Mouse (Mus musculus) embryonic facial prominence, embryonic 15.5 days (tissue): Measurements from ENCODE around the gene Jph2. TPM values are rescaled to one million over a fixed set of nuclear protein-coding genes. Genes with fewer than 3 reads are reported as not detected.

Experiments used
- ATAC-seq: fragments of 200-750 bp; cut with Nextera tagmentation; 2 replicates; pipeline ENCODE4 v1.8.0; 2017; ENCODE audit warnings: low read depth, moderate TSS enrichment; ENCODE audit not compliant: insufficient number of reproducible peaks, low FRiP score, low TSS enrichment
- H3K27ac ChIP-seq: fragments of 300-500 bp; sonication (generic); replicated peaks from 2 replicates; pipeline ENCODE4 v1.5.1; 2015; ENCODE audit warnings: mild to moderate bottlenecking, inconsistent platforms
- H3K27me3 ChIP-seq: fragments of 300-500 bp; sonication (generic); 2 replicates; pipeline ENCODE4 v1.6.1; 2015; ENCODE audit warnings: inconsistent platforms
- H3K36me3 ChIP-seq: fragments of 300-500 bp; sonication (generic); 2 replicates; pipeline ENCODE4 v1.6.1; 2015; ENCODE audit warnings: mild to moderate bottlenecking, inconsistent platforms
- H3K4me1 ChIP-seq: fragments of 300-500 bp; sonication (generic); 2 replicates; pipeline ENCODE4 v1.6.1; 2015; ENCODE audit warnings: inconsistent platforms
- H3K4me2 ChIP-seq: fragments of 300-500 bp; sonication (generic); replicated peaks from 2 replicates; pipeline ENCODE4 v1.6.1; 2015; ENCODE audit warnings: mild to moderate bottlenecking, inconsistent platforms
- H3K4me3 ChIP-seq: fragments of 300-500 bp; sonication (generic); replicated peaks from 2 replicates; pipeline ENCODE4 v1.5.1; 2015; ENCODE audit warnings: mild to moderate bottlenecking, inconsistent platforms
- H3K9ac ChIP-seq: fragments of 300-500 bp; sonication (generic); 2 replicates; pipeline ENCODE4 v1.6.1; 2015; ENCODE audit warnings: inconsistent platforms
- H3K9me3 ChIP-seq: fragments of 300-500 bp; sonication (generic); replicated peaks from 2 replicates; pipeline ENCODE4 v1.6.1; 2016; ENCODE audit warnings: inconsistent platforms
- WGBS: fragments of 180-500 bp; shearing (Covaris S2); methylation state at CpG from one replicate; pipeline ENCODE4 v1.1.7; 2015; 5-methylcytosine and 5-hydroxymethylcytosine counted together
- polyA plus RNA-seq: library from polyadenylated mRNA; unstranded; fragments of >200 nt; fragmentation: Nextera tagmentation; extraction: Ambion mirVana; gene quantifications from 2 replicates; pipeline ENCODE4 v1.2.1, GENCODE M21; 2015

The Jph2 gene
- polyA plus RNA-seq, 1 experiment from 2014 or later, result 3.7 TPM

DNA sequence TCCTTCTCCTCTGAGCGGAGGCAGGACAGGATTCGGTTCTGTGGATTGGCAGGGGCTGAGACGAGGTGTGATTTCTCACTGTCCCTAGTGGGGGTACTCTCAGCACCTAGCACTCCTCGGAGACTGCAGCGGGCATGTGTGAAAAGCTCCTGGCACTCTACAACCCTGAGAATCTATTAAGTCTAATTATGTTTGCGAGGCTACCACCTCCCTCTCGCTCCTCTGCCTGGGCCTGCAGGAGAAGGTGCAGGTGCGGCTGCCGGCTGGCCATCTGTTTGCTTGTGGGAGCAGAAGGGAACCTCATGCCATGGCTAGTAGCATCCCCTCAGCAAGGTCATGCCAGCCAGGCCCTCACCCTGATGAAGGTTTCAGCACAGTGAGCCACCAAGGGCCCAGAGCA is 94.8 kb downstream of the Jph2 start:
- ATAC-seq, result no peak
- Histone ChIP-seq H3K36me3 (no peaks in the 10 kb centered on the region), H3K27ac (no peak overlapping the region), H3K9me3 (no peaks in the 10 kb centered on the region), H3K9ac (no peak overlapping the region), H3K27me3 (no peaks in the 10 kb centered on the region), H3K4me2 (no peak overlapping the region), H3K4me1 (0 out of 2 replicates have a peak, but pooled peaks cover 6% of the 10 kb centered on the region), H3K4me3 (no peak overlapping the region)
- WGBS, result 56% methylated on average over 9 of the region's 9 CpGs

DNA sequence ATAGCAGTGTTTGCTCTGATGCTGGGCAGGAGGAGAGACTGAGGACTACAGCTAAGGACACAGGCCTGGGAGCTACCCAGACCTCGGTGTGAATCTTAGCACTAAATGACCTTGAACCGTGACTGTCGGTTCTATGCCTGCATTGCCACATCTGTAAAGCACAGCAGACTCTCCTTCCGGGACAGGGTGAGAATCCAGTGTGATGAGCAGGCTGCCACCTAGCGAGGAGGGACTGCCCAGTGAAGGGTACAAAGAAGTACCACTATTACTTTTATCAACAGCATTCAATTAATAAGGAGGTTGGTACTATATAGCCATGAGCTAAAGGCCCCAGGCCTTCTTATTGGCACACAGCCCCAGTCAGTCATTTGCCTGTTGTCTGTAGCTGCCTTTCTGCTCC is 96.2 kb downstream of the Jph2 start:
- H3K9ac ChIP-seq, result no peak overlapping the region
- 61% methylated on average over 5 of the region's 5 CpGs for WGBS

DNA sequence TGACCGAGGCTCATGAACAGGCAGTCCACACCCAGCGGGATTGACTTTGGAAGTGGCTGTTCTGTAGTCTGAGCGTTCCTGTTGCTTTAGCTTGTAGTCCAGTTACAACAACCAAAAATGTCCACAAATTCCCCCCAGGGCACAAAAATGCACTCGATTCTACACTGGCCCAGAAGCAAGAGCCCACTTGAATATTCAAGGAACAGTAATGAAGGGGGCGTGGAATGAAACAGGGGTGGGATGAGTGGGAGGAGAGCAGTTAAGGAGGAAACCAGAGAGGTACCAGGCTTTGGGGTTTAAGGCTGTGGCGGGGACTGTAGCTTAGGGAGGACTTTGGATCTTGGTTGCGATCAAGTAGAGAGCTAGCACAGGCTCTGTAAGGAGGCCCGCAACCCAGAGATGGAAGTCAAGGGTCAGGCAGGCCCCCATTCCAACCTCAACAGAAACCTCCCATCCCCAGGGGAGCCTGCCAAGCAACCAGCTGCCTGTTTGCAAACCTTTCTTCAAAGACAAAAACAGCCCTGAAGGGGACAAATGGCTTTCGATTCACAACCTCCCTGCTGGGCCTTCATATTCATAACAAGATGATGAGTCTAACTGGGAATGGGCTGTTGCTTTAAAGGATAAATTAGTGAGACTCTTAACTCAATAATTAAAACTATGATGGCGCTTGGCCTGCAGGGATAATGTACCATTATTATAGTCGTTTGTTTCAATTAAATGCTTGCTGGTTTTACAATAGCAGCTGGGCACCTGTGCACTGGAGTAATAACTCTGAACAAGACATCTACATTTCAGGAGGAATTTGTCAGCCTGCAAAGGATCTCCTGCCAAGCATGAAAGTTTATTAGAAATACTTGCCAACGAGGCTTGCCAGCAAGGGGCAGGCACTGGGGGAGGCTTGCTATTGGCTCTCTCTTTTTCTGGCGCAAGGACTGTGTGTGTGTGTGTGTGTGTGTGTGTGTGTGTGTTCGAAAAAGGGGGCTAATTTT is 97.4 kb downstream of the Jph2 start:
- WGBS, result 51% methylated on average over 14 of the region's 14 CpGs
- no peak for ATAC-seq
- H3K9ac ChIP-seq, result no peak overlapping the region
- no peak overlapping the region for H3K4me3 ChIP-seq
- H3K36me3 ChIP-seq, result no peaks in the 10 kb centered on the region
- H3K27ac ChIP-seq, result no peak overlapping the region
- 0 out of 2 replicates have a peak, but pooled peaks cover 11% of the 10 kb centered on the region for H3K4me1 ChIP-seq
- no peaks in the 10 kb centered on the region for H3K27me3 ChIP-seq
- H3K9me3 ChIP-seq, result no peaks in the 10 kb centered on the region
- no peak overlapping the region for H3K4me2 ChIP-seq

More for the DNA sequence above, 96.2 kb downstream of the Jph2 start:
- H3K4me2 ChIP-seq, result no peak overlapping the region
- H3K27ac ChIP-seq, result no peak overlapping the region
- H3K4me3 ChIP-seq, result no peak overlapping the region
- no peaks in the 10 kb centered on the region for H3K9me3 ChIP-seq
- 0 out of 2 replicates have a peak, but pooled peaks cover 11% of the 10 kb centered on the region for H3K4me1 ChIP-seq
- H3K36me3 ChIP-seq, result no peaks in the 10 kb centered on the region
- ATAC-seq, result no peak
- H3K27me3 ChIP-seq, result no peaks in the 10 kb centered on the region

DNA sequence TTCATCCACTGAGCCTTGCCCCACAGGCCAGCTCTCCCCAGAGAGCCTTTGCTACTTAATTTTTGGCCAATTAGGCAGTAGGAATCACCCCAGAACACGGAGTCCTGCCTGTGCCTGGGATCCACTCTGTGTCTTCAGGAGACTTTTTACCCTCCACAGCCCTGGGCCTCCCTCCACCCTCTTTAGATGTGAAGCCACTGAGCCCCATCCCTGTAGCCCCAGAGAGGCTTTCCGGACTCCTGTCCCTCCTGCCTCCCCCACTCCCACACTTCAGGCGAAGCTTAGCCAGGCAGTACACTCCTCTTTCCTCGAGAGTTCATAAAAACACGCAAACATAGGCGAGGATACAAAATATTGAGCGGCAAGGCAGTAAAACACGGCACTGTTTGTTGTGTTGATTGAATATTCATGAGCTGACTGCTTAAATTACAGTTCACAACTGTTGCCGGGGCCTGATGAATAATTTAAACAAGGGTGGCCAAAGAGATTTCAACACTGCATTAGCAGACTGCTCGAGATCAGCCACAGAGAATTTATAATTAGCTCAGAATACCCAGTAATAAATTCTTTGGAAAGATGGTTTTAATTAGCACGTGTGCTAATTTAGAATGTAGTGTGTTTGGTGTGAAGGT is 100.7 kb downstream of the Jph2 start:
- 37% methylated on average over 11 of the region's 11 CpGs for WGBS

DNA sequence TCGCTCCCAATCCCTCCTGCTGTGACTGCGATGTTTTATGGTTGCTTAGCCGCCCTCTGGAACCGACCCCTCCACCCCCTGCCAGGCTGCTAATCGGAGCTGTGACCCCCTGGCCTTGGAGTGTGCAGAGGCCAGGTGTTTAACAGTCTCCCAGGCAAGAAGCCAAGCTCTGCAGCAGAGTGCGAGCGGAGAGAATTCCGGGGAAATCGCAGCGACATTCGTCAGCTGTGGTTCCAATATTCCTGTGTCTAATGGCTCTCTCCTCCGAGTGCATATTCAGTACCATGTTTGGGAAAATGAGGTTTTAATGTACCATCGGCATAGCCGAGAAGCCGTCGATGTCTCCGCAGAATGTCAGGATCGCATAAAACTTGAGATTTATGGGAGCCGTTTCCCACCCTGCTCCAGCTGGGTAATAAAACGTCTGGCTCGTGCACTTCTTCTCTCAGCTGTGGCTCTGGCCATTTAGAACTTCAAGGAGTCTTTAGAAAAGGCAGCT is 108.9 kb downstream of the Jph2 start:
- H3K27me3 ChIP-seq, result peaks cover 20% of the 10 kb centered on the region
- no peaks in the 10 kb centered on the region for H3K36me3 ChIP-seq
- H3K27ac ChIP-seq, result no peak overlapping the region; the same call in 1 of the 2 replicates
- H3K4me1 ChIP-seq, result peaks cover 18% of the 10 kb centered on the region
- H3K4me3 ChIP-seq, result 0 out of 2 replicates have a peak overlapping the region, but pooled peaks have one; percentile 10
- WGBS, result 12% methylated on average over 21 of the region's 21 CpGs
- peak overlapping the region; percentile 33 for H3K4me2 ChIP-seq
- H3K9me3 ChIP-seq, result no peaks in the 10 kb centered on the region
- peak; percentile 48; the same call in 1 of the 2 replicates for ATAC-seq
- H3K9ac ChIP-seq, result no peak overlapping the region

More for the DNA sequence above, 100.7 kb downstream of the Jph2 start:
- no peak overlapping the region for H3K4me3 ChIP-seq
- no peaks in the 10 kb centered on the region for H3K27me3 ChIP-seq
- H3K4me1 ChIP-seq, result 0 out of 2 replicates have a peak, but pooled peaks cover 11% of the 10 kb centered on the region
- H3K4me2 ChIP-seq, result no peak overlapping the region
- no peak for ATAC-seq
- no peak overlapping the region for H3K9ac ChIP-seq
- no peaks in the 10 kb centered on the region for H3K36me3 ChIP-seq
- H3K27ac ChIP-seq, result no peak overlapping the region
- H3K9me3 ChIP-seq, result no peaks in the 10 kb centered on the region

Other genes starting within 250 kb of the Jph2 start
- 3.1 and 3.7 TPM in 2 replicates for gene Tox2, start 194.9 kb downstream of the Jph2 start, polyA plus RNA-seq
- 86.8 and 91.4 TPM in 2 replicates for gene Oser1, start 26.7 kb upstream of the Jph2 start, polyA plus RNA-seq
- gene Gdap1l1, start 40.5 kb upstream of the Jph2 start, polyA plus RNA-seq, result 3.2 and 3.9 TPM in 2 replicates
- gene Fitm2, start 74.6 kb upstream of the Jph2 start, polyA plus RNA-seq, result 11.6 and 12.1 TPM in 2 replicates
- gene R3hdml, start 94.3 kb upstream of the Jph2 start, polyA plus RNA-seq, result 0.30 and 0.35 TPM in 2 replicates
- gene Hnf4a, start 108.8 kb upstream of the Jph2 start, polyA plus RNA-seq, result not detected in 2 replicates
- 36.1 and 39.1 TPM in 2 replicates for gene Ttpal, start 204.3 kb upstream of the Jph2 start, polyA plus RNA-seq
- gene Serinc3, start 247.1 kb upstream of the Jph2 start, polyA plus RNA-seq, result 39.4 and 40.8 TPM in 2 replicates